Mouse (Mus musculus) spleen, postnatal 4 days (tissue): ENCODE measurements at regions not wholly inside any gene's neighbourhood (a gene's known extent, or its start where the extent isn't known, plus 50 kb on each side); places are given as distances from the start of the nearest gene placed in this dataset.

Source experiments
- DNase-seq, 2 experiments: peaks; one replicate each; pipeline ENCODE4 v3.0.0; 2022; ENCODE audit warnings: low spot score in 2 of 2

- DNase-seq = no peak
Observed at GRCm38 (mm10) chr9:112725523-112725922, 489.8 kb upstream of the Arpp21 start.

- DNase-seq = no peak
Observed at GRCm38 (mm10) chr9:112725103-112725502, 489.4 kb upstream of the Arpp21 start.

- DNase-seq = no peak
Observed at GRCm38 (mm10) chr9:112723346-112723745, 487.6 kb upstream of the Arpp21 start.

- DNase-seq = no peak
Observed at GRCm38 (mm10) chr9:112722501-112722900, 486.8 kb upstream of the Arpp21 start.

GRCm38 (mm10) chr9:112715197-112715762 is 479.5 kb upstream of the Arpp21 start:
- DNase-seq = no peak

GRCm38 (mm10) chr9:112678866-112679265 is 443.1 kb upstream of the Arpp21 start:
- no peak for DNase-seq

GRCm38 (mm10) chr9:112675232-112675631 is 439.5 kb upstream of the Arpp21 start:
- no peak for DNase-seq
